Mouse (Mus musculus): ENCODE results near the gene Atrnl1. TPM values are rescaled to one million over a fixed set of nuclear protein-coding genes. Genes with fewer than 3 reads are reported as not detected.
"Not testable (repeated sequence)": the region's sequence is repeated elsewhere in the genome, so short reads cannot be mapped to it uniquely, and the experiment has no call there.

Atrnl1 gene
- total RNA-seq, 2 experiments from 2014 or later = 4.4 to 5.0 TPM

DNA sequence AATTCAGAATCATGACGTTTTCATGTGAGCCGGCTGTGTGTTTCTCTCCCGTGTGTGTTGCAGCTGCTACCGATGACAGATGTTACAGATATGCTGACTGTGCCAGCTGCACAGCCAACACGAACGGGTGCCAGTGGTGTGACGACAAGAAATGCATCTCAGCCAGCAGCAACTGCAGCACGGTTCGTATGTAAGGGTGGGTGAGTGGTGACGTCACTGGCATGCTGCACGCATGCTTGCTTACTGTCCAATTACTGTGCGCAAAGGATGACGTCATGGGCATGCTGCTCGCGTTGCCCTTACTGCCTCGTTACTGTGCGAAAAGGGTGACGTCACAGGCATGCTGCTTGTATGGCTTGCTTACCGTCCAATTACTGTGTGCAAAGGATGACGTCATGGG, 75.8 kb downstream of the Atrnl1 start:
- no peak for DNase-seq (ENCODE audit: low spot score)

GRCm38 (mm10) chr19:57692566-57692965, 81.7 kb downstream of the Atrnl1 start:
- no peak for DNase-seq (ENCODE audit: low spot score)

DNA sequence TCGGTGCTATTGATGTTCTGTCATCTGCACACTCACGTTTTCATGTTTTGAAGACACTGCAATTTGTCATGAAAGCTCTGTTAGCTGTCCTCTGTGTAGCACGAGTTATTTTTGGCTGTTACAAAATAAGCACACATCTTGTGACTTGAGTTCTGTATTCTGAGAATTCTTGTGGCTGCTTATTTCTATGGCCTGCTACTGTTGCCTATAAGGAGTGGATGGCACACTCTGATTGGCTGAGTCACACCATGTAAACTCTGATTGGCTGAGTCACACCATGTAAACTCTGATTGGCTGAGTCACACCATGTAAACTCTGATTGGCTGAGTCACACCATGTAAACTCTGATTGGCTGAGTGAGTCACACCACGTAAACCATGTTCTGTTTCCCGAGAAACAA, 85.9 kb downstream of the Atrnl1 start:
- not testable (repeated sequence) for DNase-seq (ENCODE audit: low spot score)

DNA sequence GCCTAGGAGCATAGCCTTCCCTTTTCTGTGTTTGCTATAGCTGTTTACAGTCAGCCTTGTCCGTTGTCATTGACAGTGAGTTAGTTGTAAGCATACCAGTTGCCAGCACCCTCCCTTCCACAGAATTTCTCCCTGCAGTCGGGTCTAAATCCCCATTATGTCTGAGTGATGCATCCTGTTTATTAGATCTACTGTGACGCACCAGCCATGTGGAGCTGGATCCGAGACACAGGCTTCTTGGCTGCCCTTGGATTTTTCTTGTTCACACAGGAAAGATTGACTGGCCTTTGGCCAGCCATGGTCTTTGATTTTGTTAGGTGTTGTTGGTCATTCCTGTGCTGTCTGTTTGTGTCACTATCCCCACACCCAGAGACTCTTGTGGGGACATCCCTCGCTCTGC, 102.3 kb downstream of the Atrnl1 start:
- DNase-seq (ENCODE audit: low spot score) = no peak

- DNase-seq (ENCODE audit: low spot score) = peak; percentile 49
Measured at GRCm38 (mm10) chr19:57724920-57725319, 114.1 kb downstream of the Atrnl1 start.

- DNase-seq (ENCODE audit: low spot score) = no peak
Measured at GRCm38 (mm10) chr19:57725326-57725725, 114.5 kb downstream of the Atrnl1 start.

DNA sequence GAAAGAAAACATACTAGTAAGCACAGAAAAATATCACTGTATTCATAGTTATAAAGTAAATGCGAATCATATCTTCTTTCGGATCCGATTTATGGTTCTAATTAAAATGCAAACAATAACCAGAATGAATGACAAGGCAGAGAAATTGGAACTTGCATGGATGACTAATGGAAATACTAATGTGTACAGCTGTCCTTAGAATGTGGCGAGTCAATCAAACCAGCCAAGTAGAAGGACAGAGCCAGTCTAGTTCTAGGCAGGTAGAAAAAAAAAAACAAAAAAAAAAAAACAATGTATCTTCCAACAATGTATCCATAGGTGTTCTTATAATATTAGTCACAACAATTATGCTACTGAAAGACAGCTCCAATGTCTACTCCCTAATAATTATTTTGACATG, 116.2 kb downstream of the Atrnl1 start:
- DNase-seq (ENCODE audit: low spot score) = no peak

DNA sequence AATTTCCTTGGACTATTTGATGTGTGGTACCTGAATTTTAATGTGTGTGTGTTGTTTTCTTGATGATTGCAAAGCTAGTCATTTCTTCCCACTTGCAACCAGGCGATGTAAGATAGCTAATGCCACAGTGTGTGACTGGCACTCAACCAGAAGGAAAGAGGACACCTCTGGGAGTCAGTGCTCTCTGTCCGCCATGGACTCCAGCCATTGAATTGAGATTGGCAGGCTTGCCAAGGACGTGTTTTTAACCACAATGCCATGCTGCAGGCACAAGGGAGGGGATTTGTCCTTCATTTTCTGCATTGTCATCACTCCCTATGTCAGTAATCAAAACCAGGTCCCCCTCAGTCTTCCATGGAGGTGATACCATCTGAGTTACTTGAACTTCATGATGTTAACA, 126.6 kb downstream of the Atrnl1 start:
- peak; percentile 24 for DNase-seq (ENCODE audit: low spot score)

DNA sequence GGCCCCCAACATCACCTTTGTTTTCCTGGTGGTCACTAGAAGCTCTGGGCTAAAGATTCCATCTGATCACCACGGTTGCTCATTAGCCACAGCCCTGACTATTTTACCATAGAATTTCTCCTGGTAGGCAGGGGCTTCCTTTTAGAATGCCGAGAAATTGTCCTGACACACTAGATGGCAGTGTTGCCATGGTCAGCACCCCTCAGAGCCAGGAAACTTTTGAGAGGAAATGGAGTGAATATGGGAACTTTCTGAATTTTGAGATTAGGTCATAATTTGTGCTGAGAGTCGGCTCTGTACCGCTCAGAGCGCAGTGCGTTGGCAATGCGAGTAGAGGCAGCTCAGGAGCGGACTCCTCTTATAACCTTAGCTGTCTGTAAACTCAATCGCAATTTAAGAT, 134.7 kb downstream of the Atrnl1 start:
- DNase-seq (ENCODE audit: low spot score) = no peak

- no peak for DNase-seq (ENCODE audit: low spot score)
Measured at GRCm38 (mm10) chr19:57746553-57746952, 135.7 kb downstream of the Atrnl1 start.

DNA sequence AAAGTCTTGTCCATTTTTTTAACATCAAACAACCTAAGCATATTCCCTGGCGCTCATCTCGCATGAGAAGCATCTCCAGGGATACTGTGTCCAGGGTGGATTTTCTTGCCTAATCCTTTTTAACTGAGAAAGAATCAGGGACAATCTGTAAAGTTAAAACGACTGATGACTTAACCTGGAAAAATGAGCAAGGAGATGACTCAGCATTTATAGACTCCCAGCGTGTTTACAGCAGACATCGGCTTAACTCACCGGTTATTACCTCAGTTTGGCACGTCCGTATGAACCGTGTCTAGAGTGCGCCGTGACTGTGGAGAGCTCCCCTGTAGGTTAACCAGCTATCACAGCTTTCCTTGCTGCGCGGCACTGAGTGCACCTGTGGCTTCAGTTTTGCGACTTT, 141.4 kb downstream of the Atrnl1 start:
- DNase-seq (ENCODE audit: low spot score) = no peak

GRCm38 (mm10) chr19:57762526-57762925, 151.7 kb downstream of the Atrnl1 start:
- DNase-seq (ENCODE audit: low spot score) = no peak

DNA sequence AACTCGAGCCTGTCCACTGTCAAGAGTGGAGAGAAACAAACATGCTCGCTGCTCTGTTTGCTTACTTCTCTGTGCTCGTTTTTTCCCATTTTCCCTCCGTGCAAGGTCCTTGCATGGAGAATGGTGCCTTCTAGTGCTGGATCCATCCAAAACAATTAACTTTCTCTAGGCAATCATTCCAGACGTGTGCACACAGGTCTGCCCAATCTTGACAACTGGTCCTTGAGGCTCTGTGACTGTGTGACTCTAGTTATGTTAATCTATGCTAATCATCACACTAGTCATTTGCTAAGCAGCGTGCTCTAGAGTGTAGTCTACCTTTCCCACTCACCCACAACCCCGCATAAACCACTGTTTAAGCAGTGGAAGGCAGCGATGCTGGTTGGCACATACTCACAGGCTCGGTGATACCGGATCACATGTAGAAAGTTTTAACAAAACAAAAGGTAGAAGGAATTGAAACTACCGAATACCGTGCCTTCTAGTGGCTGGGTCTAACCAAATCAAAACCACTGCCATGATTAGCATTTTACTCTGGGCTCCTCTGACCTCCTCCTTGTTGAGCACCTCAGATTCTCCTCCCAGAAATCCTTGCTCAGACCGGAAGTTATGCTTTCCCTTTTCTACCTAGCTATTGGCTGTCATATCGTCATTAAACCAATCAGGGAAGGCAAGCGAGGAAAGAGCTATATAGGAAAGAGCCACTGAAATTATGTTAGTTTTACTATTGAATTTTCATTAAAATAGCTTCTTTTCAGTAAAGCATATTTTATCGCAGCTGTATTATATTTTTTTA, 153.9 kb downstream of the Atrnl1 start:
- no peak for DNase-seq (ENCODE audit: low spot score)

DNA sequence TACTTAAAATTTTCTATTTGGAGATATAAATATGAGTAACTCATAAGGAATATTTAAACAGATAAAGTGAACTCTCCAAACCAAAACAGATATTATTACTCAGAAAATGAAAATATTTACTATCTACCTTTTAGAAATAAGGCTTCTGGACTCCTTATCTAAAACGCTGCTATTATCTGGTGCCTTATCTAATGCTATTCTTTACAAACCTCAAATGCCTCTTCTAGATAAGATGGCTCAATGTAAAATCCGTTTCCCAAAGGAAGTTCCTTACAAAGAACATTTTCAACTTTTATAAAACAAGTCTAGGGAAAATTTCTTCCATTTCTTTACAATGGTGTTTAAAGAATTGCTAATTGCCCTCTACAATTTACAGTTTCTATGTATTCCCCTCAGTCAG, 156.2 kb downstream of the Atrnl1 start:
- DNase-seq (ENCODE audit: low spot score) = no peak

DNA sequence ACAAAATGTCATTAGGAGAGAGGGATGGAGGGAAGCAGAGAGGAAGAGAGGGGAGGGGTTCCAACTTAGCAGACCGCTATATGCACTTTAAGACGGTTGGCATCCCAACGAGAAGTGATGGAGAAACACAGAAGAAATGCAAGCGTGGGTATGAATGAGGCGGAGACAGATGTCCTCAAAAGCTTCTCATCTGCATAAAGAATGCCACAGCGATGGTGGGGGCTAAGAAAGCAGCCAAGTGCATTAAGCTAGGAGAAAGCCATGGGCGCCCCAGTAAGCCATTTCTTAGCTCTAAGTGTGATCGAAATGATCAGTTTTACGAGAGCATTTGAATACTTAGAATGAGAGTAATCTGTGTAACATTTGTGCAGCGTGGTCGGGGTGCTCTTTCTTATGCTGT, 157.8 kb downstream of the Atrnl1 start:
- no peak for DNase-seq (ENCODE audit: low spot score)

- peak; percentile 20 for DNase-seq (ENCODE audit: low spot score)
Measured at GRCm38 (mm10) chr19:57782366-57783089, 171.7 kb downstream of the Atrnl1 start.

GRCm38 (mm10) chr19:57786699-57787098, 175.9 kb downstream of the Atrnl1 start:
- peak; percentile 7 for DNase-seq (ENCODE audit: low spot score)

- no peak for DNase-seq (ENCODE audit: low spot score)
Measured at GRCm38 (mm10) chr19:57802207-57802606, 191.4 kb downstream of the Atrnl1 start.

- no peak for DNase-seq (ENCODE audit: low spot score)
Measured at GRCm38 (mm10) chr19:57802771-57803482, 192.1 kb downstream of the Atrnl1 start.

DNA sequence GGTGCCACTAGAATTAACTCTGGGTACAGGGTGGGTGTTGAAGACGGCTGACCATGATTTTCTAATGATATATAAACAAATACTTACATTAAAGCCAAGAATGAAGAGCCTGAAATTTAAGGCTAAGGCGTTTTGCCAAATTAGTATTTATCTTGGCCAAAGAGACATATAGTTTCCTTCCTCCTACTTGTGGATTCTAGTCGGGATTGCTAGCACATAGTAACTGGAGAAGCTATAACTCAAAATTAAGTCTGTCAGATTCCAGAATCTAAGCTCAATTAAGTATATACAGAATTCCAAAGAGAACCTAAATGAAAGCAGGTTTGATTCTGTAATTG, 192.6 kb downstream of the Atrnl1 start:
- no peak for DNase-seq (ENCODE audit: low spot score)

DNA sequence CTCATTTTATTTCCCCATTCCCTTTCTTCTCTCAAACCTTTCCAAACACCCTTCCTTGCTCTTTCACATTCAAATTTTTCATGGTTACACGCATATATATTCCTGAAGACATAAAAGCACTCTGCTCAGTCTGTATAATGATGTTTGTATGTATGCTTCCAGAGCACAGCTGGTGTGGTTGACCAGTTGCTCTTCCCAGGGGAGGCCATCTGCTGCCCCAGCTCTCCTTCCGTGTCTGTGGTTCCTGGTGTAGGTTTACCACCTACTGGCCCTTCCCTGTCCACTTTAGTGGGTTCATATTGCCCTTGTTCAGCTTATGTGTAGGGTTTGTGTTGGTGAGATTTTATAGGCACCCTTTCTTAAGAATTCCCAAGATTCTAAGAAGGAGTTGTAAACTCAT, 197.5 kb downstream of the Atrnl1 start:
- DNase-seq (ENCODE audit: low spot score) = no peak

- DNase-seq (ENCODE audit: low spot score) = no peak
Measured at GRCm38 (mm10) chr19:57814291-57814690, 203.5 kb downstream of the Atrnl1 start.

All from gastrocnemius, adult 18-20 months (tissue).